Comparison of ENCODE assay signal across 17 mouse cellular contexts in the genomic region with DNA sequence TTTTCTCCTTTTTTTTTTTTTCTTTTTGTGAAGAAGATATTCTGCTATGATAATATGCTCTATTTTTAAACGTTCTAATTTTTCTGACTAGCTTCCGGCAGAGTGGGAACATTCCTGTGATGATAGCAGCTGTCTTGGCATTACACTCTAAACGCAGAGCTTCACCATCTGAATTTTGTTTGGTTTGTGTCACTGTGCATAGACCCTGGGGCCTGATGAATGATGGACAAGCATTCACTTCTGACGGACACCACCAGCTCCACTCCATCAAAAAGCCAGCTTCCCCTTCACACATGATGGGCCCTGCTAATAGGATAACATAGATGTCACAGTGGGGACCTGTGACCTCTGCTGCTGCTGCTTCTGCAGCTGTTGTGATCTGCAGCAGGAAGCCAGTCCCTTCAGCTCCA. TPM values are rescaled to one million over a fixed set of nuclear protein-coding genes. Genes with fewer than 3 reads are reported as not detected.
DNase-seq lines count a peak whose midpoint lies in the region; ATAC-seq and TF ChIP-seq lines count a peak whose summit lies in the region.
"Had no signal": no experiment of that assay in that cellular context is flagged by ENCODE, and none has a peak within 500 bp of the region (broad histone marks: within the 10 kb centered on the region; RNA-seq: fewer than 3 reads in every experiment).

No protein-coding gene starts in this region.

- no peak overlapping the region for H3K4me2 ChIP-seq in embryonic facial prominence, embryonic 14.5 days (ENCODE audit: low read depth, low read length)
- H3K4me2 ChIP-seq in lung, postnatal 0 days (replicated peaks; ENCODE audit: low read depth, low read length) = no peak overlapping the region
- H3K4me2 ChIP-seq: neural tube, embryonic 12.5 days; stomach, embryonic 15.5 days had no signal

- H3K9ac ChIP-seq in embryonic facial prominence, embryonic 14.5 days (ENCODE audit: low read depth, low read length) = no peak overlapping the region
- H3K9ac ChIP-seq in lung, postnatal 0 days (replicated peaks; ENCODE audit: low read depth) = no peak overlapping the region
- H3K9ac ChIP-seq: neural tube, embryonic 12.5 days; stomach, embryonic 15.5 days had no signal

- no peak for TF ChIP-seq EP300 in lung, postnatal 0 days (IDR thresholded peaks at IDR 0.05)

- H3K4me1 ChIP-seq in embryonic facial prominence, embryonic 14.5 days (ENCODE audit: control insufficient read depth, insufficient read depth, low read length) = no peaks in the 10 kb centered on the region
- H3K4me1 ChIP-seq in embryonic facial prominence, embryonic 10.5 days = peaks cover 15% of the 10 kb centered on the region
- no peaks in the 10 kb centered on the region for H3K4me1 ChIP-seq in lung, postnatal 0 days (ENCODE audit: insufficient read depth, low read depth, low read length)
- H3K4me1 ChIP-seq: neural tube, embryonic 12.5 days had no signal

- H3K4me3 ChIP-seq in embryonic facial prominence, embryonic 14.5 days (ENCODE audit: low read depth, low read length) = no peak overlapping the region
- no peak overlapping the region for H3K4me3 ChIP-seq in embryonic facial prominence, embryonic 10.5 days
- no peak overlapping the region for H3K4me3 ChIP-seq in lung, postnatal 0 days (ENCODE audit: low read depth, low read length)
- H3K4me3 ChIP-seq in macrophage (ENCODE audit: inconsistent target) = no peak overlapping the region
- H3K4me3 ChIP-seq: neural tube, embryonic 12.5 days; stomach, embryonic 15.5 days had no signal

- 29% methylated on average over 4 of the region's 4 CpGs for WGBS in embryonic facial prominence, embryonic 14.5 days
- WGBS in embryonic facial prominence, embryonic 10.5 days = 43% methylated on average over 4 of the region's 4 CpGs
- 21% methylated on average over 4 of the region's 4 CpGs for WGBS in lung, postnatal 0 days
- 41% methylated on average over 4 of the region's 4 CpGs for WGBS in macrophage (ENCODE audit: missing documents)

- peak; percentile 42 for DNase-seq in embryonic facial prominence, embryonic 14.5 days (ENCODE audit: low spot score)
- no peak for DNase-seq in embryonic facial prominence, embryonic 10.5 days (ENCODE audit: low spot score)
- peak; percentile 57 for DNase-seq in kidney, postnatal 10 days
- no peak for DNase-seq in kidney, adult 9 months
- DNase-seq in lung, postnatal 0 days (ENCODE audit: low spot score) = peak; percentile 59
- DNase-seq in lung, postnatal 36 days = no peak
- no peak for DNase-seq in yolk sac, embryonic 10.5 days (ENCODE audit: low spot score)
- DNase-seq: adrenal gland, adult 8-10 months; cerebellum, postnatal 25 days; heart, adult 18-20 months; heart, postnatal 14 days; midbrain, embryonic 14.5 days had no signal

- H3K9me3 ChIP-seq in embryonic facial prominence, embryonic 14.5 days (ENCODE audit: control insufficient read depth, low read length) = no peaks in the 10 kb centered on the region
- H3K9me3 ChIP-seq in embryonic facial prominence, embryonic 10.5 days = no peaks in the 10 kb centered on the region
- H3K9me3 ChIP-seq in lung, postnatal 0 days (ENCODE audit: low read length) = no peaks in the 10 kb centered on the region
- H3K9me3 ChIP-seq: neural tube, embryonic 12.5 days; stomach, embryonic 15.5 days had no signal

- no peaks in the 10 kb centered on the region for H3K79me2 ChIP-seq in macrophage (ENCODE audit: inconsistent target)

- H3K36me3 ChIP-seq in embryonic facial prominence, embryonic 14.5 days (ENCODE audit: control insufficient read depth, insufficient read depth, low read length) = no peaks in the 10 kb centered on the region
- no peaks in the 10 kb centered on the region for H3K36me3 ChIP-seq in embryonic facial prominence, embryonic 10.5 days (replicated peaks)
- no peaks in the 10 kb centered on the region for H3K36me3 ChIP-seq in lung, postnatal 0 days (ENCODE audit: insufficient read depth, low read length)
- H3K36me3 ChIP-seq in macrophage (ENCODE audit: inconsistent target) = no peaks in the 10 kb centered on the region
- H3K36me3 ChIP-seq: neural tube, embryonic 12.5 days; stomach, embryonic 15.5 days had no signal

- ATAC-seq in embryonic facial prominence, embryonic 14.5 days (ENCODE audit: low read depth) = no peak; the same call in 1 of the 2 replicates
- peak; percentile 2; the same call in 1 of the 2 replicates for ATAC-seq in lung, postnatal 0 days
- ATAC-seq: intestine, embryonic 16.5 days had no signal

- TF ChIP-seq CTCF in lung, postnatal 0 days (IDR thresholded peaks at IDR 0.05) = no peak

- H3K27me3 ChIP-seq in embryonic facial prominence, embryonic 14.5 days (replicated peaks; ENCODE audit: control insufficient read depth, insufficient read depth, low read length) = no peaks in the 10 kb centered on the region
- peaks cover 5% of the 10 kb centered on the region; the same call in 1 of the 2 replicates for H3K27me3 ChIP-seq in embryonic facial prominence, embryonic 10.5 days (replicated peaks; ENCODE audit: low read depth, poor library complexity, severe bottlenecking)
- no peaks in the 10 kb centered on the region for H3K27me3 ChIP-seq in lung, postnatal 0 days (replicated peaks; ENCODE audit: insufficient read depth, low read length)
- H3K27me3 ChIP-seq: neural tube, embryonic 12.5 days; stomach, embryonic 15.5 days had no signal

- no peak overlapping the region for H3K27ac ChIP-seq in embryonic facial prominence, embryonic 14.5 days (replicated peaks; ENCODE audit: low read depth, low read length)
- H3K27ac ChIP-seq in embryonic facial prominence, embryonic 10.5 days (replicated peaks) = no peak overlapping the region
- no peak overlapping the region for H3K27ac ChIP-seq in lung, postnatal 0 days (ENCODE audit: low read length)
- peak overlapping the region; percentile 17; the same call in 1 of the 2 replicates for H3K27ac ChIP-seq in macrophage
- H3K27ac ChIP-seq: neural tube, embryonic 12.5 days; stomach, embryonic 15.5 days had no signal

RNA-seq across cellular contexts. Expression of gene Msln, which starts 7.4 kb away (rescaled TPM):
- polyA plus RNA-seq in embryonic facial prominence, embryonic 14.5 days (2014; fragmentation: Nextera tagmentation; extraction: Ambion mirVana) = 1.7 and 9.4 TPM in 2 replicates
- 0.55 and 0.65 TPM in 2 replicates for polyA plus RNA-seq in embryonic facial prominence, embryonic 10.5 days (2016; fragmentation: Nextera tagmentation; extraction: Ambion mirVana)
- polyA plus RNA-seq in lung, postnatal 0 days (2015; fragmentation: Nextera tagmentation; extraction: Ambion mirVana) = 584 and 630 TPM in 2 replicates
- 1 to 10 TPM in 1 of 26 experiments, not detected in 25; 3.8 TPM for total RNA-seq in macrophage (2018; cell fraction: chromatin; rRNA removed)
- total RNA-seq in macrophage (2018; cell fraction: cytosol; rRNA removed) = not detected
- under 1 TPM in 1 of 26 experiments, not detected in 25; 0.41 TPM for total RNA-seq in macrophage (2018; cell fraction: nucleus; rRNA removed)
- not detected in 3 replicates for polyA plus RNA-seq in macrophage (2018)
- polyA plus RNA-seq: midbrain, embryonic 14.5 days had no signal

RNA-seq across cellular contexts. Expression of gene Narfl, which starts 12.0 kb away (rescaled TPM):
- polyA plus RNA-seq in embryonic facial prominence, embryonic 14.5 days (2014; fragmentation: Nextera tagmentation; extraction: Ambion mirVana) = 26.9 and 27.2 TPM in 2 replicates
- 23.9 and 25.9 TPM in 2 replicates for polyA plus RNA-seq in embryonic facial prominence, embryonic 10.5 days (2016; fragmentation: Nextera tagmentation; extraction: Ambion mirVana)
- 23.8 and 24.1 TPM in 2 replicates for polyA plus RNA-seq in lung, postnatal 0 days (2015; fragmentation: Nextera tagmentation; extraction: Ambion mirVana)
- total RNA-seq in macrophage (2018; cell fraction: chromatin; rRNA removed) = 100 to 1,000 TPM in 1 of 26 experiments, 10 to 100 TPM in 25; 24.5 to 107 (median 59.1) TPM
- total RNA-seq in macrophage (2018; cell fraction: cytosol; rRNA removed) = 10 to 100 TPM in 24 of 26 experiments, 1 to 10 TPM in 2; 7.1 to 21.4 (median 16.1) TPM
- 10 to 100 TPM; 15.4 to 57.8 (median 27.2) TPM for total RNA-seq in macrophage (2018; cell fraction: nucleus; rRNA removed)
- 19.4 to 20.9 TPM (median 19.5 TPM) in 3 replicates for polyA plus RNA-seq in macrophage (2018)

RNA-seq across cellular contexts. Expression of gene Haghl, which starts 23.9 kb away (rescaled TPM):
- 42.1 and 66.5 TPM in 2 replicates for polyA plus RNA-seq in embryonic facial prominence, embryonic 14.5 days (2014; fragmentation: Nextera tagmentation; extraction: Ambion mirVana)
- 59.9 and 69.1 TPM in 2 replicates for polyA plus RNA-seq in embryonic facial prominence, embryonic 10.5 days (2016; fragmentation: Nextera tagmentation; extraction: Ambion mirVana)
- polyA plus RNA-seq in lung, postnatal 0 days (2015; fragmentation: Nextera tagmentation; extraction: Ambion mirVana) = 42.7 and 45.4 TPM in 2 replicates
- 100 to 1,000 TPM in 1 of 26 experiments, 10 to 100 TPM in 24, 1 to 10 TPM in 1; 9.7 to 111 (median 54.7) TPM for total RNA-seq in macrophage (2018; cell fraction: chromatin; rRNA removed)
- 10 to 100 TPM; 14.2 to 44.1 (median 24.1) TPM for total RNA-seq in macrophage (2018; cell fraction: cytosol; rRNA removed)
- 10 to 100 TPM; 12.4 to 67.0 (median 33.3) TPM for total RNA-seq in macrophage (2018; cell fraction: nucleus; rRNA removed)
- 10.9 to 28.1 TPM (median 26.5 TPM) in 3 replicates for polyA plus RNA-seq in macrophage (2018)

RNA-seq across cellular contexts. Expression of gene Ccdc78, which starts 24.8 kb away (rescaled TPM):
- 0.09 and 0.65 TPM in 2 replicates for polyA plus RNA-seq in embryonic facial prominence, embryonic 14.5 days (2014; fragmentation: Nextera tagmentation; extraction: Ambion mirVana)
- 0.62 and 1.2 TPM in 2 replicates for polyA plus RNA-seq in embryonic facial prominence, embryonic 10.5 days (2016; fragmentation: Nextera tagmentation; extraction: Ambion mirVana)
- 5.8 and 7.7 TPM in 2 replicates for polyA plus RNA-seq in lung, postnatal 0 days (2015; fragmentation: Nextera tagmentation; extraction: Ambion mirVana)
- under 1 TPM in 6 of 26 experiments, not detected in 20; 0.43 to 0.69 (median 0.60) TPM for total RNA-seq in macrophage (2018; cell fraction: chromatin; rRNA removed)
- total RNA-seq in macrophage (2018; cell fraction: cytosol; rRNA removed) = under 1 TPM in 3 of 26 experiments, not detected in 23; 0.07 to 0.14 (median 0.12) TPM
- total RNA-seq in macrophage (2018; cell fraction: nucleus; rRNA removed) = under 1 TPM in 2 of 26 experiments, not detected in 24; 0.26 to 0.39 TPM
- polyA plus RNA-seq in macrophage (2018) = not detected in 3 replicates
- total RNA-seq: liver, adult 2 months had no signal

RNA-seq across cellular contexts. Expression of gene Mslnl, which starts 25.7 kb away (rescaled TPM):
- polyA plus RNA-seq in embryonic facial prominence, embryonic 14.5 days (2014; fragmentation: Nextera tagmentation; extraction: Ambion mirVana) = 2.0 TPM in 2 replicates
- 0.11 TPM in 1 of 2 replicates, not detected in the other for polyA plus RNA-seq in embryonic facial prominence, embryonic 10.5 days (2016; fragmentation: Nextera tagmentation; extraction: Ambion mirVana)
- polyA plus RNA-seq in lung, postnatal 0 days (2015; fragmentation: Nextera tagmentation; extraction: Ambion mirVana) = 1.0 and 1.9 TPM in 2 replicates
- not detected for total RNA-seq in macrophage (2018; cell fraction: chromatin; rRNA removed)
- total RNA-seq in macrophage (2018; cell fraction: cytosol; rRNA removed) = not detected
- under 1 TPM in 1 of 26 experiments, not detected in 25; 0.34 TPM for total RNA-seq in macrophage (2018; cell fraction: nucleus; rRNA removed)
- polyA plus RNA-seq in macrophage (2018) = not detected in 3 replicates
- total RNA-seq: heart, adult 18-20 months; heart, postnatal 14 days; liver, adult 2 months had no signal
- polyA plus RNA-seq: liver, adult 2 months; midbrain, embryonic 14.5 days; neural tube, embryonic 12.5 days; stomach, embryonic 15.5 days had no signal

Comparison
In these comparisons a context has a peak if more than half of its experiments do, and no peak if none do; other contexts are left out.
1. DNase-seq: peak in embryonic facial prominence, embryonic 14.5 days (single experiment), kidney, postnatal 10 days (single experiment) and lung, postnatal 0 days (single experiment); none in embryonic facial prominence, embryonic 10.5 days (single experiment), kidney, adult 9 months (single experiment), lung, postnatal 36 days (single experiment) and yolk sac, embryonic 10.5 days (single experiment).
2. RNA of gene Msln, which starts 7.4 kb away (polyA plus RNA-seq): 584 to 630 TPM in lung, postnatal 0 days; 1.7 to 9.4 TPM in embryonic facial prominence, embryonic 14.5 days, 0.55 to 0.65 TPM in embryonic facial prominence, embryonic 10.5 days and not detected in macrophage; every median in the first group is over 10 times any median in the second.